Mouse (Mus musculus) small intestine, adult 2 months (tissue): Measurements from ENCODE around the gene Snd1. TPM values are rescaled to one million over a fixed set of nuclear protein-coding genes. Genes with fewer than 3 reads are reported as not detected.

Source experiments
- H3K27ac ChIP-seq: fragments of 200-500 bp; 2 replicates; pipeline ENCODE4 v1.5.1; 2012; ENCODE audit warnings: low read depth, low read length, control low read depth, inconsistent platforms; ENCODE audit not compliant: insufficient read depth
- H3K27me3 ChIP-seq: fragments of 200-500 bp; 2 replicates; pipeline ENCODE4 v1.6.1; 2012; ENCODE audit warnings: mild to moderate bottlenecking, moderate library complexity, low read length, inconsistent platforms; ENCODE audit not compliant: control insufficient read depth, insufficient read depth
- H3K36me3 ChIP-seq: fragments of 200-500 bp; 2 replicates; pipeline ENCODE4 v1.6.1; 2012; ENCODE audit warnings: mild to moderate bottlenecking, low read length, control low read depth, inconsistent platforms; ENCODE audit not compliant: control insufficient read depth, insufficient read depth
- H3K4me1 ChIP-seq: fragments of 200-500 bp; 2 replicates; pipeline ENCODE4 v1.6.1; 2012; ENCODE audit warnings: low read length, inconsistent platforms, mixed read lengths; ENCODE audit not compliant: control insufficient read depth, insufficient read depth, insufficient read length
- H3K4me3 ChIP-seq: fragments of 200-500 bp; 2 replicates; pipeline ENCODE4 v1.5.1; 2012; ENCODE audit warnings: low read depth, mild to moderate bottlenecking, control low read depth, inconsistent platforms, low read length, moderate library complexity
- CTCF ChIP-seq: fragments of 200-500 bp; IDR thresholded peaks from 2 replicates; pipeline ENCODE4 v1.5.1; 2012; ENCODE audit warnings: low read depth, mild to moderate bottlenecking, control low read depth, inconsistent platforms, low read length, moderate library complexity, mixed read lengths; ENCODE audit not compliant: insufficient replicate concordance, insufficient read length; ENCODE audit errors: extremely low read depth
- POLR2A ChIP-seq: fragments of 200-500 bp; IDR thresholded peaks from 2 replicates; pipeline ENCODE4 v1.6.1; 2012; ENCODE audit warnings: low read depth, mild to moderate bottlenecking, control low read depth, inconsistent platforms, low read length, moderate library complexity
- WGBS: fragments of 180-500 bp; shearing (Covaris S2); methylation state at CpG from one replicate; pipeline ENCODE4 v1.1.7; 2018; 5-methylcytosine and 5-hydroxymethylcytosine counted together
- polyA plus RNA-seq: library from polyadenylated mRNA; depleted of rRNA; stranded (reverse); fragments of >200 nt; gene quantifications from 2 replicates; pipeline ENCODE4 v1.2.3, GENCODE M21; 2012

The Snd1 gene
- polyA plus RNA-seq, 1 experiment = 77.7 TPM

DNA sequence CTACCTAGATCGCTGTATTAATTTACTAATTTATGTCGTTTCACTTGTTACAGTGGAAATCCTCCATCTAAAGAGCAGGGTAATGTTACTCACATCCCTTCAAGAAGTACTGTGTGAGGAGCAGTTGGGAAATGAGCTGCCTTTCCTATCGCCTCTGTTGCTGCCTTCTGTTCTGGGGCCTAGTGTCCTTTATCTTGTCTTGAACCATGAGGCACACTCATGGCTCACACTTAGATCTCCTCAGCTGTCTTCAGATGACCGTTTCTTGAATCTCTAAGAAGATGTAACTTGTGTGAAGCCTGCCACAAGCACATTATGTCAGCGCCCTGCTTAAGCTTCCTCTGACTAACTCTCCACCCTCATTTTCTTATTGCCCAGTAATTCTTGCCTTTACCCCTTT is 147.0 kb downstream of the Snd1 start:
- no peak overlapping the region for H3K4me3 ChIP-seq
- peaks cover 12% of the 10 kb centered on the region; the same call in 1 of the 2 replicates for H3K4me1 ChIP-seq
- H3K27me3 ChIP-seq = no peaks in the 10 kb centered on the region
- no peak for TF ChIP-seq CTCF
- no peak for TF ChIP-seq POLR2A
- 88% methylated on average over 5 of the region's 5 CpGs for WGBS
- no peak overlapping the region for H3K27ac ChIP-seq
- H3K36me3 ChIP-seq = peaks cover 6% of the 10 kb centered on the region; the same call in 1 of the 2 replicates

- TF ChIP-seq CTCF (no peak), POLR2A (no peak)
- Histone ChIP-seq H3K27me3 (no peaks in the 10 kb centered on the region), H3K4me1 (peaks cover 12% of the 10 kb centered on the region; the same call in 1 of the 2 replicates), H3K4me3 (no peak overlapping the region), H3K36me3 (peaks cover 7% of the 10 kb centered on the region; the same call in 1 of the 2 replicates), H3K27ac (no peak overlapping the region)
- 73% methylated on average over 6 of the region's 6 CpGs for whole genome bisulfite sequencing
Observed at GRCm38 (mm10) chr6:28622522-28622921, 147.6 kb downstream of the Snd1 start.

DNA sequence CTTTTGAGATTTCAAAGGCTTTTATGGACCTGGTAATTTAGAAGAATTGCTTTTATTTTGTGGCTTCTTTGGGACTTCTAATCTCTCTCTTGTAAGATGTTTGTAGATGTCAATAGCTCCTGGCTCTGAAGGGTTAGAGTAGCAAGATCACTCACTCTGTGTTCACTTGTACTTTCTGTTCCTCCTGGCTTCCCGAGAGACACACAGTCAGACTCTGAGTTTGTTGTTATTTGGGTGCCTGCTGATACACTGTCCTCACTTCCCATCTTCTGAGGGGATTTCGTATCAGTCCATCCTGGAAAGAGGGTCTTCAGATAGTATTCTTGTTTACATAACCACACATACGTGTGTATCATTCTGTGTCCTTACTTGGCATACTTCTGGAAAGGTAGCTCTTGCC is 148.0 kb downstream of the Snd1 start:
- H3K4me1 ChIP-seq = peaks cover 8% of the 10 kb centered on the region; the same call in 1 of the 2 replicates
- no peak overlapping the region for H3K27ac ChIP-seq
- TF ChIP-seq CTCF = no peak
- no peak for TF ChIP-seq POLR2A
- 92% methylated on average over 3 of the region's 3 CpGs for WGBS
- H3K36me3 ChIP-seq = peaks cover 9% of the 10 kb centered on the region; the same call in 1 of the 2 replicates
- no peaks in the 10 kb centered on the region for H3K27me3 ChIP-seq
- no peak overlapping the region for H3K4me3 ChIP-seq

DNA sequence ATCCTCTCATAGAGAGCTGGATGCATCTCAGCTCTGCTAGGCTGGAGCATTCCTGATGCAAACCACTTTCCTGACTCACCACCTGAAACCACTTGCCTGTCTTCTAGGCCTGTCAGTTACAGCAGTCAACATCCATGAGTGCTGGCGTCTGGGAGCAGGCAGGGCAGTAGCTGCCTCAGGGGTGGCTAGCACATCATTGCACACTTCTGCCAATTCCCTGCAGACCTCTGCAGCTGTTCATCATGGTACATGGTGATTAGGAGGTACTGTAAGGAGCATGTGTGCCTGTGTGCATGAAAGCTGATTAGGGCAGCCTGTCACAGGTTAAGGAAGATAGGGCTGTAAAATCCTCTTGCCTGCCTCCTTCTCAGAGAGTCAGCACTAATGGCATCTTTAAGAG is 153.5 kb downstream of the Snd1 start:
- H3K27me3 ChIP-seq = no peaks in the 10 kb centered on the region
- WGBS = 93% methylated on average over 1 of the region's 1 CpGs
- H3K4me3 ChIP-seq = no peak overlapping the region
- no peaks in the 10 kb centered on the region for H3K4me1 ChIP-seq
- peaks cover 19% of the 10 kb centered on the region for H3K36me3 ChIP-seq
- TF ChIP-seq POLR2A (no peak), CTCF (no peak)
- no peak overlapping the region for H3K27ac ChIP-seq

- Histone ChIP-seq H3K4me3 (no peak overlapping the region), H3K27ac (no peak overlapping the region), H3K36me3 (peaks cover 19% of the 10 kb centered on the region), H3K4me1 (no peaks in the 10 kb centered on the region), H3K27me3 (no peaks in the 10 kb centered on the region)
- WGBS = 86% methylated on average over 2 of the region's 2 CpGs
- TF ChIP-seq CTCF (no peak), POLR2A (no peak)
Observed at GRCm38 (mm10) chr6:28629866-28630265, 154.9 kb downstream of the Snd1 start.

DNA sequence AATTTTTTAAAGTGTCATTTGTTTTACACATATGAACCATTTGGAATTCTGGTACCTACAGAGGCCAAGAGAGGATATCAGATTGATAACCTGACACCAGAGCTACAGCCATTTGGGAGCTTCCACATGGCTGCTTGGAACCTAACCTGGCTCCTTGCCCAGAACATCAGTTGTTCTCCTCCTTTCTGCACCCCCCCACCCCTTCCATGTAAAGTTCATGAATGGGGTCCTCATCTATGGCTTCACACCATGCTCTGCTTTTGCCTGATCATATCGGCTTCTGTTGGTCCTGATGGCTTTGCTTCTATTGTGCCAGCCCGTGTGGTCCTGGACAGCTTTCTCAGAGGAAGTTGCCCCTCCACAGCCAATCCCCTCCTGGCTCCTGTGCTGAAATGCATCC is 156.0 kb downstream of the Snd1 start:
- Histone ChIP-seq H3K4me3 (no peak overlapping the region), H3K4me1 (no peaks in the 10 kb centered on the region), H3K36me3 (peaks cover 19% of the 10 kb centered on the region), H3K27ac (no peak overlapping the region), H3K27me3 (no peaks in the 10 kb centered on the region)
- 95% methylated on average over 2 of the region's 2 CpGs for WGBS
- TF ChIP-seq POLR2A = no peak
- no peak for TF ChIP-seq CTCF

GRCm38 (mm10) chr6:28633120-28633519 is 158.2 kb downstream of the Snd1 start:
- Histone ChIP-seq H3K36me3 (peaks cover 8% of the 10 kb centered on the region), H3K4me1 (no peaks in the 10 kb centered on the region), H3K4me3 (no peak overlapping the region), H3K27ac (no peak overlapping the region), H3K27me3 (no peaks in the 10 kb centered on the region)
- WGBS = 70% methylated on average over 2 of the region's 2 CpGs
- TF ChIP-seq CTCF (no peak), POLR2A (no peak)
